Mouse (Mus musculus) heart, postnatal 4 days (tissue): ENCODE data around the gene Gmppb. TPM values are rescaled to one million over a fixed set of nuclear protein-coding genes. Genes with fewer than 3 reads are reported as not detected.

ENCODE experiments used
- DNase-seq: peaks from one replicate; pipeline ENCODE4 v3.0.0; 2021
- microRNA-seq, 2 experiments: library from miRNA; unstranded; fragments of <30 nt; microRNA quantifications; one replicate each; pipeline ENCODE4 v1.2.0; 2021 to 2022
- total RNA-seq, 2 experiments: library from RNA; stranded (reverse); gene quantifications; 2 replicates each; pipeline ENCODE4 v1.2.3; 2021

Gene Gmppb
- total RNA-seq, 2 experiments from 2014 or later, result 14.2 to 17.1 TPM

- no peak for DNase-seq
Measured at GRCm38 (mm10) chr9:108073141-108073930, 24.3 kb downstream of the Gmppb start.

GRCm38 (mm10) chr9:108080168-108080567 is 31.1 kb downstream of the Gmppb start, which contains the start of gene Mst1:
TSS of gene Mst1 (plus strand) at chr9:108080436.
- DNase-seq, result no peak

GRCm38 (mm10) chr9:108082549-108082948 is 33.5 kb downstream of the Gmppb start:
- DNase-seq, result no peak

GRCm38 (mm10) chr9:108082988-108083431 is 34.0 kb downstream of the Gmppb start, which contains the start of gene Rnf123:
TSS of gene Rnf123 (minus strand) at chr9:108083346.
- DNase-seq, result no peak

DNA sequence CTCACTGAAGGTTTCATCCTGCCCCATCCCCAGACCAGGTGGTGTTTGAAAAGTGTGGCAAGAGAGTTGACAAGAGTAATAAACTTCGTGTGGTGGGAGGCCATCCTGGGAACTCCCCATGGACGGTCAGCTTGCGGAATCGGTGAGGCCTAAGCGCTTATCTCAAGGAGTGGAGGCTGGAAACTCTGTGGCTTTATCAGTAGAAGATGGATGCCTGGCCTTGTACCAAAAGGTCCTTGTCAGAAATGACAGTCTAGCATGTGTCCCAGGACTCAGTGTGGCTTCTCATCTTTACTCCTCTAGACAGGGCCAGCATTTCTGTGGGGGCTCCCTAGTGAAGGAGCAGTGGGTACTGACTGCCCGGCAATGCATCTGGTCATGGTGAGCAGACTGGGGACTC is 34.5 kb downstream of the Gmppb start:
- DNase-seq, result no peak

DNA sequence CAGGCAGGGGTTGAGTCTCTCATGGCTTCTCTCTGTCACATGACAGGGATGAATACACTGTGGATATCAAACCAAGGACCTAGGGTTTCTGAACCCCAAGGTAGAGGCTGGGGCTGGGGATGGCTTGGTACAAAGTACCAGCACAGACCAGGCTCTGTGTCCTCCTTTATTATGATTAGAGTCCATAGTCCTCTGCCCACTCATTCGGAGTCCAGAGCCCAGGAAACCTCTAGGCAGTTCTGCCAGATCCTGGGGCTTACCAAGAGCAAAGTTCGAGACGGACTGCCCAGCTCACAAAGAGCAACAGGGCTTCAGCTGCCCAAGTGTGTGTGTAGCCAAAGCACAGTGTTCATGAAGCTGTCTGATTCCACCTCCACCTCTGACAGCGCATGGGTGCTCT is 36.2 kb downstream of the Gmppb start:
- DNase-seq, result no peak

- DNase-seq, result no peak
Measured at GRCm38 (mm10) chr9:108090611-108091120, 41.6 kb downstream of the Gmppb start.

DNA sequence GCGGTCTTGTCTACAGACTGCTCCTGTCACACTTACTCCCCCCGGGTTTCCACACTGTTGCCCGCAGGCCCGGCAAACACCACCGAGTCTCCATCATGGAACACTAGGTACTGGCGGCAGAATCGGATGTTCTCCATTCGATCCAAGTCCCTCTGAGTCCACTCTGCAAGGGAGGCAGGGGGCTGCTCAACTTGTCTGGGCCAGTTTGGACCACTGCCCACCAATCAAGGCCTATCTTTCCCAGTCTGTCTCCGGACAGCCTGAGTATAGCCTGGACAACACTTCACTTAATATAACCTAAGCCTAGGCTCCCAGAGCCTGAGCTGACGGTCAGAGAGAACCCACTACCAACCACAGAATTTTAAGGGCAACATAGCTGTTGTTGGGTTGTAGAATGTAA is 44.5 kb downstream of the Gmppb start:
- DNase-seq, result no peak

DNA sequence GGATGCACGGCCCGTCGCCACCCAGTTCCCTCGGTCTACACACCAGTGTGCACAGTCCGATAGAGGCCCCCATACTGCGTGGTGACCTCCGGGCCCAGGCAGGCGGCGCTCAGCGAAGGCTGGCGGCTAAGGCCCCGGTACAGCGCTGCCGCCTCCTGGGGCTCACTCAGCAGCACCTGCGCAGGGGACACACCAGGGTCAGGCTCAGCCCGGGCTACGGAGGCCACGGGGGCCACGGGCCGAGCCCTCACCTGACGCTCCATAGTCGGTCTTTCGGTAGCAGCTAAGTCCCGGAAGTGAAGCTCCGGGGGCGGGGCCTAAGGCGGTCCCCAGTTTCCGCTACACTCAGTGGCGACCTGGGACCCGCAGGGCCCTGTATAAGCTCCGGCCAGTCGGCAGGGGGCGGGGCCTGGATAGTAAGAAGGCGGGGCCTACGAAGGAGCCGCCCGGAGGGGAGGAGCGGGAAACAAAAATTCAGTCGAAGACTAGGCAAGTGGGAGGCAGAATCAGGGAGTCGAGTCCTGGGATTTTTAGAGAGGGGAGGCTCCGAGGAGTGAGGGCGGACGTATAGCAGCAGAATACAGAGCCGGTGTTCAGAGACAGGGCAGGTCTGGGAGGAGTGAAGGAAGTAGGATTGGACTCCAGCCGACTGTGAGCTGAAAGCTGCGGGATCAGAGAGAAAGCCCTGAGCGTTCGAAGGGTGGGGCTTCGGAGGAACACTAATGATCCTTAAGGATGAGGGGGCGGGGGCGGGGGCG is 45.3 kb downstream of the Gmppb start, which contains the start of gene Apeh:
Gene Apeh (minus strand): TSS at position 423 of the 758 bp plus-strand sequence.
- DNase-seq, result peak; percentile 97

DNA sequence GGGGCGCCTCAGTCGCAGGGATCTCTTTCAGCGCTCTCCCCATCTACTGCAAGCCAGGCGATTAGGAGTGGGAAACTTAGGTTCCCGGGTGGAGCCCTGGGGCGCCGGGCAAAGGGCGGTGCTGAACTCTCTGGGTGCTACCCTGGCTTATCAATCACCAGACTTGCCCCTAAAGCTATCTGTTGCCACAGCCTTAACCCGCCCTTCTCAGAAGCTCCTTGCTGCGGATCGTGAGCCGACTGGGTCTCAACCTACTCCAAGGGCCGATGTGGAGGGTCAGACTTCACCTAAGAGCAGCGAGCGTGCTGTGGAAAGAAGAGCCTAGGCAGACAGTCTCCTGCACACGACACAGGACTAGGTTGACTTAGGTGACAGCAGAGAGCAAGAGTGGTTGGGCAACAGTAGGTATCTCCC is 46.0 kb downstream of the Gmppb start:
- peak; percentile 32 for DNase-seq

DNA sequence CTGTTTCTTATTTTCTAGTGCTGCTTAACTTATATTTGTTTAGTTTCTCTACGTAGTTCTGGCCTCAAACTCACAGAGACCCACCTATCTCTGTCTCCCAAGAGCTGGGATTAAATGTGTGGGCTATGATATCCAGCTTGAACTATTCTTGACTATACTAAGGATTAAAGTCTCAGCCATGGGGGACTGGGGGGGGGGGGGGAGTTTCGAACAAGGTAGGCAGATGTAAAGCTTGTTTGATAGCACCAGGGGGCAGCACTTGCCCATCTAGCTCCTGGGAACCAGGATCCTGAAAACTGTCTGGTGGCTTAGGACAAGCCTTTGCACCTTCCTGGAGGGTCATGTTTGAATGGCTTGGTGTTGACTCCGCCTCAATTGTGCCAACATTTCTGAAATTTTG is 46.5 kb downstream of the Gmppb start:
- DNase-seq, result peak; percentile 79

GRCm38 (mm10) chr9:108095949-108096712 is 47.1 kb downstream of the Gmppb start:
- DNase-seq, result no peak

- DNase-seq, result no peak
Measured at GRCm38 (mm10) chr9:108099619-108100018, 50.6 kb downstream of the Gmppb start.

Small RNA genes within 50 kb of the gene (microRNA-seq; reads per million reads assigned to microRNA genes)
- gene Mir7088, result 0 reads per million in 2 experiments

Other genes starting within 250 kb of the Gmppb start
- 10 to 100 TPM; 40.3 to 40.6 TPM for gene Rbm6, start 176.0 kb upstream of the Gmppb start, total RNA-seq
- gene Mon1a, start 161.1 kb upstream of the Gmppb start, total RNA-seq, result 1 to 10 TPM; 6.1 TPM
- 1 to 10 TPM; 2.9 to 3.1 TPM for gene Mst1r, start 142.4 kb upstream of the Gmppb start, total RNA-seq
- gene Actl11, start 120.8 kb upstream of the Gmppb start, total RNA-seq, result not detected
- not detected for gene Camkv, start 113.6 kb upstream of the Gmppb start, total RNA-seq
- 10 to 100 TPM in 1 of 2 experiments, 1 to 10 TPM in 1; 7.4 to 10.5 TPM for gene Traip, start 99.1 kb upstream of the Gmppb start, total RNA-seq
- gene Uba7, start 73.7 kb upstream of the Gmppb start, total RNA-seq, result 10 to 100 TPM; 13.6 to 13.9 TPM
- gene Gm20661, start 66.2 kb upstream of the Gmppb start, total RNA-seq, result 1 to 10 TPM in 1 of 2 experiments, under 1 TPM in 1; 0.72 to 1.2 TPM
- gene Inka1, start 63.4 kb upstream of the Gmppb start, total RNA-seq, result 10 to 100 TPM; 24.8 to 27.7 TPM
- 1 to 10 TPM; 1.4 to 2.1 TPM for gene Cdhr4, start 56.7 kb upstream of the Gmppb start, total RNA-seq
- 1 to 10 TPM in 1 of 2 experiments, under 1 TPM in 1; 0.17 to 1.6 TPM for gene Gm20662, start 52.9 kb upstream of the Gmppb start, total RNA-seq
- 10 to 100 TPM; 48.3 to 55.4 TPM for gene Ip6k1, start 46.7 kb upstream of the Gmppb start, total RNA-seq
- 1 to 10 TPM; 2.3 to 2.6 TPM for gene Amigo3, start 3.9 kb downstream of the Gmppb start, total RNA-seq
- not detected for gene Mst1, start 31.2 kb downstream of the Gmppb start, total RNA-seq
- 10 to 100 TPM; 62.6 to 63.4 TPM for gene Rnf123, start 34.1 kb downstream of the Gmppb start, total RNA-seq
- 10 to 100 TPM; 42.2 to 45.1 TPM for gene Apeh, start 45.4 kb downstream of the Gmppb start, total RNA-seq
- under 1 TPM; 0.07 to 0.11 TPM for gene Bsn, start 141.1 kb downstream of the Gmppb start, total RNA-seq
- gene Dag1, start 214.7 kb downstream of the Gmppb start, total RNA-seq, result 100 to 1,000 TPM; 307 to 326 TPM
- 10 to 100 TPM; 19.3 to 21.2 TPM for gene Nicn1, start 241.2 kb downstream of the Gmppb start, total RNA-seq
- gene Amt, start 247.6 kb downstream of the Gmppb start, total RNA-seq, result 1 to 10 TPM; 3.6 to 6.0 TPM